Mouse (Mus musculus) naive thymus-derived CD4-positive, alpha-beta T cell, adult 2 months (primary cell): ENCODE measurements around the gene C130073F10Rik.
"Not testable (repeated sequence)": the region's sequence is repeated elsewhere in the genome, so short reads cannot be mapped to it uniquely, and the experiment has no call there.

ENCODE experiments used
- DNase-seq: peaks from one replicate; pipeline ENCODE4 v3.0.0-alpha.2; 2011; ENCODE audit warnings: low read depth

The C130073F10Rik gene

GRCm38 (mm10) chr4:101893656-101894420, at the start of gene C130073F10Rik:
Gene C130073F10Rik (minus strand): TSS chr4:101893789.
- DNase-seq: no peak

- DNase-seq: not testable (repeated sequence)
These were observed 46.5 kb upstream of the C130073F10Rik start, which contains the start of gene Gm12794 for GRCm38 (mm10) chr4:101940107-101940506. Gene Gm12794 (plus strand): TSS chr4:101940407.

- DNase-seq: not testable (repeated sequence)
These were observed 15.2 kb upstream of the C130073F10Rik start, which contains the start of gene Gm12800 for GRCm38 (mm10) chr4:101908821-101909220. Gene Gm12800 (plus strand): TSS chr4:101909121.

GRCm38 (mm10) chr4:101889377-101889776, 4.2 kb downstream of the C130073F10Rik start:
- DNase-seq: no peak

GRCm38 (mm10) chr4:101883641-101884040, 9.9 kb downstream of the C130073F10Rik start:
- no peak for DNase-seq

GRCm38 (mm10) chr4:101875687-101876086, 17.9 kb downstream of the C130073F10Rik start:
- DNase-seq: not testable (repeated sequence)

- DNase-seq: not testable (repeated sequence)
These were observed 21.6 kb downstream of the C130073F10Rik start for GRCm38 (mm10) chr4:101872031-101872430.

- no peak for DNase-seq
These were observed 31.3 kb downstream of the C130073F10Rik start for GRCm38 (mm10) chr4:101862289-101862688.

GRCm38 (mm10) chr4:101860873-101861272, 32.7 kb downstream of the C130073F10Rik start:
- no peak for DNase-seq

GRCm38 (mm10) chr4:101850908-101851307, 42.7 kb downstream of the C130073F10Rik start:
- no peak for DNase-seq

GRCm38 (mm10) chr4:101843923-101844322, 49.7 kb downstream of the C130073F10Rik start, which contains the start of gene B020004J07Rik:
Gene B020004J07Rik (minus strand): TSS chr4:101844023.
- not testable (repeated sequence) for DNase-seq
